17 mouse cellular contexts compared by ENCODE assay signal in genomic region chr11:5404180-5404579, GRCm38 (mm10). TPM values are rescaled to one million over a fixed set of nuclear protein-coding genes. Genes with fewer than 3 reads are reported as not detected.
DNase-seq lines count a peak whose midpoint lies in the region; ATAC-seq and TF ChIP-seq lines count a peak whose summit lies in the region.
"Had no signal": no experiment of that assay in that cellular context is flagged by ENCODE, and none has a peak within 500 bp of the region (broad histone marks: within the 10 kb centered on the region; RNA-seq: fewer than 3 reads in every experiment).

No protein-coding gene starts in this region.

- H3K9me3 ChIP-seq in heart, embryonic 11.5 days (replicated peaks; ENCODE audit: control insufficient read depth, low read length), result no peaks in the 10 kb centered on the region
- no peaks in the 10 kb centered on the region for H3K9me3 ChIP-seq in kidney, embryonic 14.5 days (ENCODE audit: control insufficient read depth, low read length)
- H3K9me3 ChIP-seq in lung, embryonic 14.5 days (ENCODE audit: low read depth, low read length), result no peaks in the 10 kb centered on the region
- H3K9me3 ChIP-seq: forebrain, embryonic 13.5 days; liver, embryonic 15.5 days had no signal

- no peak for ATAC-seq in heart, embryonic 11.5 days (replicated peaks; ENCODE audit: insufficient number of reproducible peaks, low FRiP score, low TSS enrichment)
- no peak for ATAC-seq in kidney, embryonic 14.5 days (ENCODE audit: low FRiP score, low TSS enrichment)
- ATAC-seq in lung, embryonic 14.5 days (ENCODE audit: insufficient read depth), result peak; percentile 31; the same call in 1 of the 2 replicates
- ATAC-seq: forebrain, embryonic 13.5 days; inflammation-experienced regulatory T-cells, adult 6 months; midbrain, embryonic 16.5 days had no signal

- no peak for TF ChIP-seq CTCF in lung, embryonic 14.5 days (IDR thresholded peaks at IDR 0.05; ENCODE audit: low read depth)
- no peak for TF ChIP-seq CTCF in thymus, adult 2 months (IDR thresholded peaks at IDR 0.05; ENCODE audit: borderline replicate concordance, control insufficient read depth, extremely low read depth, insufficient read depth, low read length, poor library complexity)

- no peaks in the 10 kb centered on the region for H3K36me3 ChIP-seq in heart, embryonic 11.5 days (ENCODE audit: control insufficient read depth, insufficient read depth, low read length)
- H3K36me3 ChIP-seq in kidney, embryonic 14.5 days (ENCODE audit: control insufficient read depth, insufficient read depth, low read length), result no peaks in the 10 kb centered on the region
- no peaks in the 10 kb centered on the region for H3K36me3 ChIP-seq in lung, embryonic 14.5 days (ENCODE audit: insufficient read depth)
- H3K36me3 ChIP-seq in thymus, adult 2 months (ENCODE audit: control insufficient read depth, insufficient read depth, low read length), result no peaks in the 10 kb centered on the region
- H3K36me3 ChIP-seq: liver, embryonic 15.5 days had no signal

- H3K4me2 ChIP-seq in heart, embryonic 11.5 days, result no peak overlapping the region
- H3K4me2 ChIP-seq in kidney, embryonic 14.5 days (replicated peaks; ENCODE audit: low read depth, low read length), result no peak overlapping the region
- no peak overlapping the region for H3K4me2 ChIP-seq in lung, embryonic 14.5 days
- H3K4me2 ChIP-seq: forebrain, embryonic 13.5 days; liver, embryonic 15.5 days had no signal

- no peak overlapping the region for H3K27ac ChIP-seq in heart, embryonic 11.5 days (ENCODE audit: low read depth, low read length)
- peak overlapping the region; percentile 47; the same call in 1 of the 2 replicates for H3K27ac ChIP-seq in kidney, embryonic 14.5 days (ENCODE audit: low read depth, low read length)
- H3K27ac ChIP-seq in lung, embryonic 14.5 days (ENCODE audit: low read depth), result peak overlapping the region; percentile 40; the same call in 1 of the 2 replicates
- H3K27ac ChIP-seq in thymus, adult 2 months (ENCODE audit: control insufficient read depth, insufficient read depth, low read length), result no peak overlapping the region
- H3K27ac ChIP-seq: forebrain, embryonic 13.5 days; heart, adult 2 months; liver, embryonic 15.5 days had no signal

- peak; percentile 84 for DNase-seq in heart, adult 11 months
- DNase-seq in kidney, adult 9 months, result no peak
- DNase-seq in lung, embryonic 14.5 days, result peak; percentile 44
- no peak for DNase-seq in lung, postnatal 14 days
- DNase-seq in lung, postnatal 36 days, result peak; percentile 28
- no peak for DNase-seq in thymus, adult 2 months
- DNase-seq: cerebellum, postnatal 25 days; retina, postnatal 1 day; thymus, adult 18-20 months had no signal

- H3K4me3 ChIP-seq in heart, embryonic 11.5 days (ENCODE audit: low read depth, low read length), result no peak overlapping the region
- no peak overlapping the region for H3K4me3 ChIP-seq in kidney, embryonic 14.5 days (ENCODE audit: low read length)
- no peak overlapping the region for H3K4me3 ChIP-seq in lung, embryonic 14.5 days (ENCODE audit: low read depth, low read length)
- no peak overlapping the region for H3K4me3 ChIP-seq in thymus, adult 2 months (ENCODE audit: control insufficient read depth, insufficient read depth, low read length)
- H3K4me3 ChIP-seq: forebrain, embryonic 13.5 days; heart, adult 2 months; liver, embryonic 15.5 days had no signal

- no peak for TF ChIP-seq POLR2A in thymus, adult 2 months (IDR thresholded peaks at IDR 0.05; ENCODE audit: control insufficient read depth, extremely low read depth, insufficient read depth, low read length, poor library complexity)

- no peaks in the 10 kb centered on the region for H3K4me1 ChIP-seq in heart, embryonic 11.5 days (ENCODE audit: control insufficient read depth, insufficient read depth, low read length)
- peaks cover 26% of the 10 kb centered on the region for H3K4me1 ChIP-seq in kidney, embryonic 14.5 days (ENCODE audit: control insufficient read depth, insufficient read depth, low read length)
- H3K4me1 ChIP-seq in lung, embryonic 14.5 days (ENCODE audit: insufficient read depth), result peaks cover 3% of the 10 kb centered on the region; the same call in 1 of the 2 replicates
- H3K4me1 ChIP-seq in thymus, adult 2 months (replicated peaks; ENCODE audit: control insufficient read depth, insufficient read depth, low read length), result no peaks in the 10 kb centered on the region

- no peak overlapping the region for H3K9ac ChIP-seq in heart, embryonic 11.5 days (ENCODE audit: low read depth, low read length)
- H3K9ac ChIP-seq in kidney, embryonic 14.5 days (ENCODE audit: low read depth, low read length), result no peak overlapping the region
- no peak overlapping the region for H3K9ac ChIP-seq in lung, embryonic 14.5 days
- H3K9ac ChIP-seq: forebrain, embryonic 13.5 days; liver, embryonic 15.5 days had no signal

- 68% methylated on average over 2 of the region's 2 CpGs for WGBS in heart, embryonic 11.5 days (ENCODE audit: insufficient replicate concordance)
- WGBS in kidney, embryonic 14.5 days, result 60% methylated on average over 2 of the region's 2 CpGs
- WGBS in lung, embryonic 14.5 days, result 54% methylated on average over 2 of the region's 2 CpGs
- 94% methylated on average over 2 of the region's 2 CpGs for WGBS in thymus, adult 2 months

- H3K27me3 ChIP-seq in heart, embryonic 11.5 days (ENCODE audit: control insufficient read depth, insufficient read depth, low read length), result no peaks in the 10 kb centered on the region
- no peaks in the 10 kb centered on the region for H3K27me3 ChIP-seq in kidney, embryonic 14.5 days (ENCODE audit: control insufficient read depth, insufficient read depth, low read length)
- no peaks in the 10 kb centered on the region for H3K27me3 ChIP-seq in lung, embryonic 14.5 days (ENCODE audit: insufficient read depth, low read length)
- H3K27me3 ChIP-seq in thymus, adult 2 months (ENCODE audit: control insufficient read depth, insufficient read depth, low read length), result no peaks in the 10 kb centered on the region
- H3K27me3 ChIP-seq: CH12.LX; forebrain, embryonic 13.5 days; liver, embryonic 15.5 days had no signal

RNA-seq across cellular contexts. Expression of gene Znrf3, which starts 40.5 kb away (rescaled TPM):
- polyA plus RNA-seq in heart, embryonic 11.5 days (2014; fragmentation: Nextera tagmentation; extraction: Ambion mirVana), result 7.3 and 9.3 TPM in 2 replicates
- 20.6 and 21.1 TPM in 2 replicates for polyA plus RNA-seq in kidney, embryonic 14.5 days (2014; fragmentation: Nextera tagmentation; extraction: Ambion mirVana)
- 16.8 and 18.0 TPM in 2 replicates for polyA plus RNA-seq in lung, embryonic 14.5 days (2014; fragmentation: Nextera tagmentation; extraction: Ambion mirVana)
- polyA plus RNA-seq in thymus, adult 2 months (2012; rRNA removed), result 17.3 and 22.4 TPM in 2 replicates

Comparison
In these comparisons a context has a peak if more than half of its experiments do, and no peak if none do; other contexts are left out.
1. DNase-seq: peak in heart, adult 11 months (single experiment), lung, embryonic 14.5 days (single experiment) and lung, postnatal 36 days (single experiment); none in kidney, adult 9 months (single experiment), lung, postnatal 14 days (single experiment) and thymus, adult 2 months (single experiment).
2. H3K27ac ChIP-seq: peak in kidney, embryonic 14.5 days (single experiment) and lung, embryonic 14.5 days (single experiment); none in heart, embryonic 11.5 days (single experiment) and thymus, adult 2 months (single experiment).